Mouse (Mus musculus): Measurements from ENCODE around the gene Atf6b.

The Atf6b gene

DNA sequence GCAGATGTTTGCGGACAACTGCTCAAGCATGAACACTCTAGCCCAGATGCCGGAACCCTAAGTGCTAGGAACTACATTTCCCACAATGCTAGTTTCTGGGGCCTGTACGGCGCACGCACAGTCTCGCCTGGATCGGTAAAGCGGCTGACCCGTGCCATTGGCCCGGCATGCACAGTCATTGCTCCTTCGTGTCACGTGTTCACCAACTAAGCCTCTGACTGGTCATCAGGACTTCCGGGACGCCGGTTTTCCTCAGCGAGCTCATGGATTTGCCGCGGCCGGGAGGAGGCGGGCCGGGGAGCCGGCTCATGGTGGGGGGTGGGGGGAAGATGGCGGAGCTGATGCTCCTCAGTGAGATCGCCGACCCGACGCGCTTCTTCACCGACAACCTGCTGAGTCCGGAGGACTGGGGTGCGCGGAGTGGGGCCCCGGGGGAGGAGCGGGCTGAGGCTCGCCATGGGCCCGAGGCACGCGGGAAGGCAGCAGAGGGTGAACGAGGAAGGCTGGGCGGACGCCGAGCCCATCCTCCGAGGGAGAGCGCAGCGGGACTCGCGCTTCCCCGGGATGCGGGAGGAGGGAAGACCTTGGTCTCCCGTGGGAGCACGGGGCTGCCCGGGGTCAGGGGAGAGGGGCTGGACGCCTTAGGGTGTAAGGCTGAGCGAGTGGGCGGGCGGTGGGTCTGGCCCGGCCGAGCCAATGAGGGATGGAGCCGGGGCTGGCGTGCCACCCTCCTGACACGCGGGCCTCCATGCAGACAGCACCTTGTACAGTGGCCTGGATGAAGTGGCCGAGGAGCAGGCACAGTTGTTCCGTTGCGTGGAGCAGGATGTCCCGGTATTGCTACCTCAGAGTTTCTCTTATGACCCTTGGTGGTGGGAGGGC is at the start of gene Atf6b:
TSS of gene Atf6b (plus strand) at position 241 of the 882 bp plus-strand sequence.
- DNase-seq (ENCODE audit: inconsistent age in 2 of 2, low spot score in 1 of 2): peak; percentile 97

DNA sequence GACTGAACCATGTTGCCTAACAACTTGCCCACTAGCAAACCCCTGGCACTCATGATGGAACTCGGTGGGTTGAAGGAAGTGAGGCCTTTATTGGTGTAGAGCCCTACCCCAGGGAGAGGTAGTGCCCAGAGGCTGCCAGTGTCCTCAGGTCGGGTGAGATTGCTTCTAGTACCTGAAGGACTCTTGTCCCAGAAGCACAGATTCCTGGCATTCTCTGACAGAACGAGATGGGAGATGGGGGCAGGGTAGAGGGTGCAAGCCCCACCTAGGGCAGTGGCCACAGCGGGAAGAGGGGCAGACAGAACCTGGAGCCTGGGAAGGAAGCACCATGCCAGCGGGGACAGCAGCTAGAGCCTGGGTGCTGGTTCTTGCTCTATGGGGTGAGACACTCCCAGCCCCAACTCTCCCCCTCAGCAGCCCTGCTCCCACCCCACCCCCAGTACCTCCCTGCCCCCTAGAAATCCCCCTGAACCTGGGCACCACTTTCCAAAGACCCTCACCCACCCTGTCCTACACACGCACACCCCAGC is 49.3 kb upstream of the Atf6b start, which contains the start of gene Ager:
TSS of gene Ager (plus strand) at position 297 of the 530 bp plus-strand sequence.
- DNase-seq (ENCODE audit: inconsistent age in 2 of 2, low spot score in 1 of 2): peak in 1 of 2 experiments; percentile 46

DNA sequence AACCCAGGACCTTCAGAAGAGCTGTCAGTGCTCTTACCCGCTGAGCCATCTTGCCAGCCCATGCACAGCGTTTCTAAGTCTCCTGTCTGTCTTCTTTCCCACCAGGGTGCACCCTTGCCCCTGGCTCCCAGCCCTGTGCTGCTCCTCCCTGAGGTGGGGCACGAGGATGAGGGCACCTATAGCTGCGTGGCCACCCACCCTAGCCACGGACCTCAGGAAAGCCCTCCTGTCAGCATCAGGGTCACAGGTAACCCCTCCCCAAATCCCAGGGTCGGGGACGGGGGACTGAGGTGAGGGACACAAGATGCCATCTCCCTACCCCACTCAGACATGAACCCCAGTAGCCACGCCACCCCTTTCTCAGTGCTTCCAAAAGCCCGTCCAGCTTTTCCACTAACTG is 47.1 kb upstream of the Atf6b start:
- peak; percentile 21 to 43 for DNase-seq (ENCODE audit: inconsistent age in 2 of 2, low spot score in 1 of 2)

DNA sequence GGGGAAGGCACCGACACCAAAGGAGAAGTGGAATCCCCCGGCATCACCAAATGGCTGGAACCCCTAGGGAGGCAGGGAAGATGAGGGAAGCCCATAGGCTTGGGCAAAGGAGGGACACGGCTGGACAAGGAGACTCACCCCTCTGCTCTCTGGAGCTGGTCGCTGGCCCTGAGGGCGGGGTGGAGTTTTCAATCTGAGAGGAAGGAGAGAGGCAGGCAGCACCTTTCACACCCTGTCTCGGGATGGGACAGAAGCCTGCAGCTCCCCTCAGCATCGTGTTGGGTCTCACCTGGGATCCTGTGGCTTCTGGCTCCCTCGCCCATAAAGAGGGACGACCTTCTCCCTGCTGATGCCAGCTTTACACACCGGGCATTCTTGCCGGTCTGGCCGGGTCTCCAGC is 45.1 kb upstream of the Atf6b start:
- DNase-seq (ENCODE audit: inconsistent age in 2 of 2, low spot score in 1 of 2): peak; percentile 30 to 56

DNA sequence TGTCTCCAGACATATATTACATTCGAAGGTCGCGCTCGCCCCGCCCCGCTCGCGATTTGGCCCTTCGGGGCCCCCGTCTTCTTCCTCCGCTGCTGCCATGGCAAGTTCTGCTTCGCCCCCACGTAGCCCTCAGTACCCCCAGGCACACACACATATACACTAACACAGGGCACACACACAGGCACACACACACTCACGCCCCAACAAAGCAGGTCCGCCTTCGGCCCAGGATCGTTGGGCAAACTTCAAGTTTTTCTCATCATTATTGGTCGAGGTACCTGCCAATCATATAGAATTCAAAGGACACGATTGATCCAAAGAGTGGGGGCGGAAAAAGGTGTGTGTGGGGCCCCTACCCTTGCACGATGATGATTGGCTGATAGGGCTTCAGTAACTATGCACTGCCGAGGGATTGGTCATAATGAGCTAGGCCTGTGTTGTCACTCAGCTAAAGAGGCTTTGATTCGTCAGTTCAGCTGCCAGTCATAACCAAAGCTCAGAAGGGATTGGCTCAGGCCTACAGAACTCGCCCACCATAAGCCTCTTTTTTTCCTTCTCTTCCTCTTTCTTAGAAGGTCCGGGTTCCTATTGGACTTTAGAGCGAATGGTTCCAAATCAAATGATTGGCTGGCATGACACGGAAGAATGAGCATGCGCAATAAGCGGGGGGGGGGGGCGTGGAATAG is 43.4 kb upstream of the Atf6b start, which contains the start of gene Rnf5:
TSS of gene Rnf5 (minus strand) at position 316 of the 686 bp plus-strand sequence.
- DNase-seq (ENCODE audit: inconsistent age in 2 of 2, low spot score in 1 of 2): peak; percentile 98 to 99

DNA sequence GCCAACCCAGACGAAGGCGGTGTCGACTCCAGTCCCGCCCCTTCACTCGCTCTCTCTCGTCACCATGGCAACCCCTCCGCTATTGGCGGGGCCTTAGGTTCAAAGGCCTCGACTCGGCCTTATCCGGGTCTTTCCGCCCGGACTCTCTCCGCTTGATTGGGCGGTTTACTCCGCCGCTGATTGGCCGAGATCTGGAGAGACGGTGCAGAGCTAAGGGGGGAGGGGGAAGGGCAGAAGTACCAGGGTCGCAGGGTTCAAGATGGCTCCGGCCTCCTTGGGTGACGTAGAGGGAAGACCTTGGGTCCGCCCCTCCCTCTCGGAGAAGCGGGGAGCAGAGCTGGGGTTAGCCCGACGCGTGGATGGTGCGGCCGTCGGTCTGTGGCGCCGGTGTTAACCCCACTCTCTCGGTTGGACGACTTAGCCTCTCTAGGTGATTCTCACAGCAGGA is 42.9 kb upstream of the Atf6b start, which contains the start of gene Agpat1:
TSS of gene Agpat1 (plus strand) at position 202 of the 448 bp plus-strand sequence.
- DNase-seq (ENCODE audit: inconsistent age in 2 of 2, low spot score in 1 of 2): peak; percentile 99

DNA sequence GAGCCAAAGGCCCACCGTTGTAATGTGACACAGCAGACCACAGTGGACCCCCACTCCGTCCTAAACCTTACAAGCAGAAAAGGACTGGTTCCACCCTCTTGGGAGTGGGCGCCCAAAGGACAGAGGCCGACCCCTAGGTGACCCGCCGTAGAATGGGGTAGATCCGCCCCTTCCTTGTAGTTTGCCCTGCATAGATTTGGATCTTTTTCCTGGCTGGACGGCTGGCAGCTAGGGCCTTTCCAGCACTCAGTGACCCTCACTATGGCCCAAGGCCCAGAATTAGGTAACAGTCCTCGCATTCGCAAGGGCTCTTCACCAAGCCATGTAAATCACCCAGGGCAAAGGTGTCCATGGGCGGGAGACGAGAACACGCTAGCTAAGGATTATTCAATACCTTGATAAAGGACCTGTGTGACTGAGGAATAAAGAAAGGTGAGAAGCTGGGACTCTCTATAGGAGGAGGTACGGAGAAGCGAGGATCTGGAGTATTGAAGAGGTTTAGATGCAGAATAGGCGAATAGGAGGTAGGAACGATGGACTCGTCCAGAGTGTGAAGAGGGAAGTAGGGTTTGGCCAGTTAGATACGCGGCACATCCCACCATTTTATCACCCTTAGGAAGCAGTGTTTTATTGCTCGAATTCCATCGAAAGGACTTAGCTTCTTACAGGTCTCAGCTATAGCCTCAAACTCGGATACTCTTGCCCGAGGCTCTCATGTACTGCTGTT is 42.3 kb upstream of the Atf6b start:
- DNase-seq (ENCODE audit: inconsistent age in 2 of 2, low spot score in 1 of 2): peak; percentile 82 to 94

DNA sequence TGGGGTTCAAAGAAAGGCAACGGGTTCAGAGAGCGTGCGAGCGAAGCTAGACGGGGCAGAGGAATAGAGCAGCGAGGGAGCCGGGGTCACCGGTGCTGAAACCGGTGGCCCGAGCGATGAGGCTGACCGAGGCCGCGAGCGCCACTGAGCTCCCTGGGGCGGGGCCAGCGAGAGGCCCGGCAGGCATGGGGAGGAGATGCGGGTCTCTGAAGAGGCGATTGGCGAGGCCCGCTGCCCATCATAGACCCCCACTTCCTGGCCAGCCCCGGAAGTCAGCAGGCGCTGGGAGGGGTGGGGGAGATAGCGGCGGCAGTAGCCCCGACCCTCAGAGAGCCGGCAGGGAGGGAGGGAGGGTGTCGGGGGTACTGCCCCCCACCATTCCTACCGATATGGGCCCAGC is 41.3 kb upstream of the Atf6b start:
- peak; percentile 98 to 99 for DNase-seq (ENCODE audit: inconsistent age in 2 of 2, low spot score in 1 of 2)

DNA sequence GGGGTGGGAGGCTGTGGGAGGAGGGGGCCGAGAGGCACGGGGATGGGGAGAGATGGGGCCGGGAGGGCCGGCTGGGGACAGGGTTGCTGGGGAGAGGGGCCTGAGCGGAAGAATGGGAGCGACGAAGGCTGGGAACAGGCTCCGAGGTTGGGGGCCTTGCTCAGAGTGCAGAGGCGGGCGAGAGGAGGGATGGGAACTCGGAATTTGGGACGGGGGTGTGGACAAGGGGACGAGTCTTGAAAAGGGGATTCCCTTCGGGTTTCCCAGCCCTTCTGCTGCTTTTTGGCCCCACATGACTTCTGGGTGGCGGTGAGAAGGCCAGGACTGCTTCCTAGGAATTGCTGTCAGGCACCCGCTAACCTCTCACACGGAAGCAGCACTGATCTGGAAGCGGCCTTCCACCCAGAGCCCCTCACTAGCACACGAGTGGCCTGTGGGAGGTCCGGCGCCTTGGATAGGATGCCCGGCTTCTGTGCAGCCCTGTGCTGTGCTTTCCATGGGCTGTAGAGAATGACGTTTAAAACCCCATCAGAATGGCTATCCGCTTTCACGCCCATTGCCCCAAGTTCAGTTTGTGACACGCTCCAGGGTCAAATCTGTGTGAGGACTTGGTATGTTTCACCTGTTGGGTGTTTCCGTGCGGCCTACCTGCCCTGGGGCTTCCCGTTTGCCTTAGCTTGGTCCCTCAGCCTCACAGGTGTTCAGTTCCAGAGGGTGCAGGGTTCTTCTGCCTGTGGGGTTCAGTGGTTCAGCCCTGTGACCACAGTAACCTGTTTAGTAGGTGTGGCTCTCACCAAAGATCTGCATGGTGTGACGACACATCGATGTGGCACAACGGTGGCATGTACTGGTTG is 40.5 kb upstream of the Atf6b start:
- peak; percentile 52 to 69 for DNase-seq (ENCODE audit: inconsistent age in 2 of 2, low spot score in 1 of 2)

DNA sequence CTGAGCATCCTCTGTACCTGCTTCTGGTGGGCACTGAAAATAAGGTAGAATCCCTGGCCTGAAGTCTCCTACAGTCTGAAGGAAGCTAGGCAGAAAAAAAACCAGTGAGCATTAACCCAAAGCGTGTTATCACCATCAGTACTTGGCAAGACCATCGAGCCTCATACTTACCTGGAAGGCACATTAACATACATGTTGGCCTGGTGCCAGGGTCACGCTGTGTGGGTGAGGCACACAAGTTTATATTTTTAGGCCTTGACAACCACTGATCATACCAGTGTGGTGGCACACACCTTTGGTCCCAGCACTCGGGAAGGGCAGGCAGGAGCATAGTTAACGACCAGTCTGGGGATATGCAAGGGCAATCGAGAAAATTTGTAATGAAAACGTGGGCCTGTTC is 38.9 kb upstream of the Atf6b start:
- DNase-seq (ENCODE audit: inconsistent age in 2 of 2, low spot score in 1 of 2): peak in 1 of 2 experiments; percentile 24

DNA sequence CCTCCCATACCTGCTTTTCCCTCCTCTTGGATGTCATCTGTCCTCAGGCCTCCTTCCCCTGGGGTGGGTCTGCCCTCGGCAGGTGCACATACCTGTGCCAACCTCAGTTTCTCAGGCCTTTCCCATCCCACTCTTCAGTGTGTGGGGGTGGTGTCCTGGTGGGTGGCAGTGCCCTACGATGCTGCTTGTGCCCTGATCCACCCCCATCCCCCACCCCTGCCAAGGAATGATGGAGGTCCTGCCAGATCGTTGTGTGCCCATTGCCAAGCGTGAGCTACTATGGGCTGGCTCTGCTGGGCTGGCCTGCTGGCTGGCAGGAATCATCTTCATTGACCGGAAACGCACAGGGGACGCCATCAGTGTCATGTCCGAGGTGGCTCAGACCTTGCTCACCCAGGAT is 35.9 kb upstream of the Atf6b start:
- DNase-seq (ENCODE audit: inconsistent age in 2 of 2, low spot score in 1 of 2): no peak

DNA sequence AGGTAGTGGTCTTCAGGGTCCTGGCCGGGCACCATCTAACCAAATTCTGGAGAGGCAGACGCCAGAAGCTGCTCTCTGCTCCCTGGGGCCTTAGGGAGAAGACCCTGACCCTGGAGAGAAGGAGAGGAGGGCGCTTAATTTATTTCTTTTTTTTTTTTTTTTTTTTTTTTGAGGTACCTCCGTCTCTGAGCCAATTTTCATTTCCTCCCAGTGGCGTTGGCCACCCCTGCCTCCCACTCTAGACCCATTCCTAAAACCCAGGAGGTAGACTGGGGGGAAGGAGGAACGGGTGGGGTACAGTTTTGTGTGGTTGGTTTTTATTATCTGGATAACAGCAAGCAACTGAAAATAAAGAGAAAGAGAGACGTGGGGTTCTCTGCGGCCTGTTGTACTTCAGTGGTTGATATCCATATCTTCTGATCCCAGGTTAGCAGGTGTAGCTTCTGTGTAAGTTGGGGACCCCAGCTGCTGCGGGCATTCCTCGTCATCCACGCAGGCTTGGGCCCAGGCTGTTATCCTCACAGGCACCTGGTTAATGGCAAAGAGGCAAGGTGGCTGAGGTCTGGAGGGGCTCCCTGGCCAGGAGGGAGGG is 33.8 kb upstream of the Atf6b start:
- DNase-seq (ENCODE audit: inconsistent age in 2 of 2, low spot score in 1 of 2): no peak

DNA sequence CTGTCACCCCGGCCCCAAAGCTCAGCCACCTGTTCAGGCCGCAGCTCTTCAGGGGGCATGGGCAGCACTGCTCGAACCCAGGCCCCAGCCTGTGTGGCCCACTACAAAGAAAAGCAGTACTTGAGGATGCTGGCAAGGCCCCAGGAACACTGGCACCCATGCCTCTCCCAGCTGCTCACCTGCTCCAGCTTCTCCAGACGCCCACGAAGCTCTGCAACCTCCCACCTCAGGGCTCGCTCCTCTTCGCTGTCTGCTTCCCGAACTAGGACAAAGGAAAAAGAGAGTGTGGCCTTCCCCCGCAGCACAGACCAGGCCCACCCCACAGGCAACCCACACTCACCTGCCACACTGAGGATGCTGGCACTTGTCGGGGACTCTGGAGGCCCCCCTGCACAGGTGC is 33.1 kb upstream of the Atf6b start:
- DNase-seq (ENCODE audit: inconsistent age in 2 of 2, low spot score in 1 of 2): no peak

DNA sequence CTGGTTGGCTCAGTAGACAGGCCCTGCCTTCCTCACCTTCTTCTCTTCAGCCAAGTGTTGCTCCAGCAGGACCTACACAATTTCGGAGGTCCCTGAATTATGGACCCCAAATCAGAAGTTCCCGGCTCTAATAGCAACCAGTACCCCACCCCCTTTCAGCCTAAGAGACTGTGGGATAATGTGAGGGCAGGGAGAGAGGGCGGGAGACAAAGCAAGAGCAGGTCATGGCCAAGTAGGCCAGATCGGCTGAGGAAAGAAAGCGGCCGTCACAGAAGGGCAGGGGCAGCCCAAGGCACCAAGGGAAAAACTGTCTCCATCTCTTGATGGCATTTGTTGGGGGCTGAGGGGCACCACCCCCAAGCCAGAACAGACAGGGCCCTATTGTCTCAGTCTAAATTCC is 31.1 kb upstream of the Atf6b start, which contains the start of gene Egfl8:
TSS of gene Egfl8 (minus strand) at position 101 of the 400 bp plus-strand sequence.
- DNase-seq (ENCODE audit: inconsistent age in 2 of 2, low spot score in 1 of 2): no peak

DNA sequence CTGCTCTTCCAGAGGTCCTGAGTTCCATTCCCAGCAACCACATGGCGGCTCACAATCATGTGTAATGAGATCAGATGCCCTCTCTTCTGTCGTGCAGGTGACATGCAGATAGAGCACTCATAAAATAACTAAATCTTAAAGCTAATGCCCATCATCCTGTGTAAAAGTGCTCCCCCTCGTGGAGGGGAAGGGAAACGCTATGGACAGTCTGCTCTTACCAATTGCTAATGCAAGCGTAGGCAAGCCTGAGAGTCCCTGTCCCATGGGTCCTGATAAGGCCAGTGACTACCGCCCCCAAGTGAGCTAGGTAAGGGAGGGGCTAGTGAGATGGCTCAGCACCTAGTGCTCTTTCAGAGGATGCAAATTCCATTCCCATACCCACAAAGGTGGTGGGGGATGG is 27.9 kb upstream of the Atf6b start:
- peak; percentile 74 to 93 for DNase-seq (ENCODE audit: inconsistent age in 2 of 2, low spot score in 1 of 2)

DNA sequence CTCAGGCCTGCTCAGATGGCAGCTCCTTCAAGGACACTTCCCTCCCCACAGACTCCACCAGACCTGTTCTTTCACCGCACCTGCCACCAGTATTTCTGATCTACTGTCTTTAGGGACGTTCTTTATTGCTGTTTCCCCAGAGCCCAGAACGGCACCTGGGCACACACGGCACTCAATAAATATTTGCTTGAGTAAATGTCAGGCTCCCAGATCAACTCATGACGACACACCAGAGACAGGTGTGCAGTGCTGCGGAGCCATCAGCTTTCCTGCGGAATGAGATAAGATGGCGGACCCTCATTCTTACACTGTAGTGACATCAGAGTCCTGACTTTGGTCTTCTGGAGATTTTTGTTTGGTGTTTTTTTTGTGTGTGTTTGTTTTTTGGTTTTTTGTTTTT is 25.9 kb upstream of the Atf6b start:
- DNase-seq (ENCODE audit: inconsistent age in 2 of 2, low spot score in 1 of 2): no peak

DNA sequence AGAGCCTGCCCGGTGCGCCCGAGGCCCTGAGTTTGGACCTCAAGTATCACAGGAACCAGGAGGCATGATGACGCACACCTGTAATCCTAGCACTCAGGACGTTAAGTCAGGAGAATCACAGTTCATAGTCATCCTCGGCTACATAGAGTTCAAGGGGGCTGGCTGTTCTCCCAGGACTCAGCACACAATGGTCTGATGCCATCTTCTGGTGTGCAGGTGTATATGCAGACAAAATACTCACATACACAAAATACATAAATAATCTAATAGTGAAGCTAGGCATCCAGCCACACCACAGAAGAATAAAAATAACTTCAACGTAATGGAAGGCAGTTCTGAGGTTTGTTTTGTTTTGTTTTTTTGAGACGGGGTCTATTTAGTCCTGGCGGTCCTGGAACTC is 23.8 kb upstream of the Atf6b start:
- no peak for DNase-seq (ENCODE audit: inconsistent age in 2 of 2, low spot score in 1 of 2)

DNA sequence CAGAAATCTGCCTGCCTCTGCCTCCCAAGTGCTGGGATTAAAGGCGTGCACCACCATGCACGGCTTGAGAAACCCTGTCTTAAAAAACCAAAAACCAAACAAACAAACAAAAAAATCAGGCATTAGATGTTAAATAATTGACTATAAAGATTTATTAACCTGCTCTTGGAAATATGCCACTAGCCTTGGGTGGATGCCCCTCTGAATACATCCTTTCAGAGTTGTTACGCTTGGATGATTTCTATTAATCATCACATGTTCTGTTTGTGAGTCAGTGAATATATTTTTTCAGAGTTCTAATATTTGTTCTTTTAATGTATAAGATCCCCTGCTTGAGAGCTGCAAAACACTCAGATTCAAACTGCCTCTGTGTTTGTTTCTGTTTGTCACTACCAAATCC is 22.0 kb upstream of the Atf6b start:
- DNase-seq (ENCODE audit: inconsistent age in 2 of 2, low spot score in 1 of 2): no peak

DNA sequence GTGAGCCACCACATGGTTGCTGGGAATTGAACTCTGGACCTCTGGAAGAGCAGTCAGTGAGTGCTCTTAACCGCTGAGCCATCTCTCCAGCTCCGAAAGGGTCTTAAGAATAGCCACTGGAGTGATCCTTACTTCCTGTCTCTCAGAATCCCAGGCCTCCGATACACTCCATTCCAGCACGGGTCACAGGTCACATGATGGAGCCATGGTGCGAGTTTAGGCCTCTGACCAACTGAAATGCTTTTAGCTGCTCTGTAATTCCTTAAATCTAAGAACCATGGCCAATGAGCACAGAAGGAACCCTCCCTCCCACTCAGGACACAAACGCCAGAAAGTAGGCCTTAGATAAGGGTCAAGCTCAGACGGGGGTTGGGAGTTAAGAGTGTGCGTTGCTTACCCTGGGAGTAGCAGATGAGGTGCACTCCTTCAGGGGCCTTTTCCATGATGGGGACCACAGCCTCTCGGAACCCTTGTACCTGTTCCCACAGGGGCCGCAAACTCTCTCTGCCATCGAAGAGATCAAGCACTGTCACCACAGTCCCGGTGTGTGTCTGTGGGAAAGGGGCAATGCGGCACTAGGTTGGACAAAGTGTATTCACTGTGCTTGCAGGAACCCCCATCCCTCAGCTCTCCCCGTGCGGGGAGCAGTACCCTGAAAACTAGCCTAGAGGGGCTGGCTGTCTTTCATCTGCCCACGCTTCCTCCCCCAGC is 20.7 kb upstream of the Atf6b start:
- no peak for DNase-seq (ENCODE audit: inconsistent age in 2 of 2, low spot score in 1 of 2)

All from adrenal gland, adult (tissue).